Mouse (Mus musculus): ENCODE measurements around the gene Cacna2d2. TPM values are rescaled to one million over a fixed set of nuclear protein-coding genes. Genes with fewer than 3 reads are reported as not detected.

Gene Cacna2d2
- polyA plus RNA-seq, 3 experiments from 2014 or later: 0.19 to 0.44 TPM; not detected in 1

- ATAC-seq: no peak
These were observed 3.7 kb downstream of the Cacna2d2 start for GRCm38 (mm10) chr9:107403116-107403515.

DNA sequence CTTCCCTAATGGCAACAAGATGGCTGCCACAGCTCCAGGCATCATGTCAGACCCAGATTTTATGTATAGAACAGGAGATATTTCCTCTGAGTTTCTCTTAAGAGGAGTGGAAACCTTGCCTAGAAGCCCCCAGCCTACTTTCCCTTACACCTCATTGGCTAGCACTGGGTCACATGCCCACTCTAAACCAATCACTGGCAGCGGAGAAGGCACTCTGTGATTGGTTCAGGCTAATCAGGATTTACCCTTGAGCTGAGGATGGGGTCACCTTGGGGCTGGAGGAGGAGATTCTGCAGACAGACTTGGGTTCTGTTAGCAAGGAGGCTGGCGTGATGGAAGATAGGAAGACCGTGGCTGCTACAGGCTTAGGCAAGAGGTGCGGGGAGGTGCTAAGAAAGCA is 10.0 kb downstream of the Cacna2d2 start:
- ATAC-seq: no peak

DNA sequence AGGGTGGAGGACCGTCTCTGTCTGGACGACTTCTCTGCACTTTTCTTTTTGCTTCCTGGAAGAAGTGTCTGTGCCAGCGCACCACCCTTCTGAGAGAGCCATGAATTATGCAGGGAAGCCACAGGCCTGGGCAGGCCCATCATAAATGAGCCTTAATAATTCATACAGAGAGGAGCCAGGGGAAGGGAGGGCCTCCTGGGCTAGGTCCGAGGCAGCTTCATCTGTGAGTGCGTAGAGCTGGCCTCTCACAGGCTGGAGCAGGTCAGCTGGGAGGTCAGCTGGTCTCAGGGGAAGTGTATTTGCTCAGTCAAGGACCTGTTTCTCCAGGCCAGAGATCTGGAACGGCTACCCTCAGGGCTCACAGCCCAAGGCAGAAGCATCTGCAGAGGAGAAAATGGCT is 17.7 kb downstream of the Cacna2d2 start:
- ATAC-seq: no peak

- no peak for ATAC-seq
These were observed 20.3 kb downstream of the Cacna2d2 start for GRCm38 (mm10) chr9:107419491-107420244.

DNA sequence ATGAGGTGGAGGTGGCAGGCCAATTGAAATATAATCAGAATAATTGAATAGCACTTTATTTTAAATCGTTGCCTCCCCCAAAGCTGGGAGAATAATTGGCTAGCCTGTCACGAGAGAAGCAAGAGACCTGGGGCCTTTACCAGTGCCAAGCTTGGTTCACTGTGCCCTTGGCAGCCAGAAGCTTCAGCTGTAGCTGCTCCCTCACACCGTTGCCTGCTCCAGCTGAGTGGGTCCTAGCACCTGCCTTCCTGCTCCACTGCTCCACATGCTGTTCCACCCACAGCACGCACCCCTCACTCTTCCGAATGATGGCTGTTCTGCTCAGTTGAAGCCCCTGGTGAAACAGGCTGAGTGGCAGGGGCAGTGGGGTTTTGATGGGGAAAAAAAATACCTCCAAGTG is 21.5 kb downstream of the Cacna2d2 start:
- no peak for ATAC-seq

GRCm38 (mm10) chr9:107422878-107423277 is 23.5 kb downstream of the Cacna2d2 start:
- no peak for ATAC-seq

DNA sequence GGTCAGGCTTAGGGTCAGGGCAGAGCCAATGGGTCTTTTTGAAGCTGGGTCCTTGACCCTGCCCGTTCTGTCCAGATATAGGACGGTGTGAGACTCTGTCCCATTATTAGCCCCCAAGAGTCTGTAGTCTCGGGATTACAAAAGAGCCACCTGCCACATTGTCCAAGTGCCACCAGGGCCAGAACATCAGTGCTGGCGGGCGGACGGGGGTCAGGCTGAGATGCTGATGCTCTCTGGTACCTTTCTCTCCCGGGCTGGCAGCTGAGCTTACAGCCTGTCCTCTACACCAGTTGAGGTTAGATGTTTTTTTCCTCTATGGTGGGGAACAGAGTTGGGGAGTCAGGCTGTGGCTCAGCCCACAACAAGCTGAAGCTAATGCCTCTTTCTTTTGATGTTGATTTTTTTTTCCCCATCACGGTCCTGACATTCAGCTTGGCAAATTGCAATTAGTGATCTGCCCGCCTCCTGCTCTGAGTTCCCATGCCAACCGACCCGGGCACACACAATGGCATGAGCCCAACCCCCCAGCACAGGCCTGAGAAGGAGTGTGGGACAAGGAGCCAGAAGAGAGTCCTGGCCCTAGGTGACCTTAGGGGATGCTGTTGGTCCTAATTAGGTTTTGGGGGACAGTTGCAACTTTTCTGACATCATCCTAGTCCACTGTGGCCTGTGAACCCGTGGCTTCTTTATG is 25.2 kb downstream of the Cacna2d2 start:
- no peak for ATAC-seq

DNA sequence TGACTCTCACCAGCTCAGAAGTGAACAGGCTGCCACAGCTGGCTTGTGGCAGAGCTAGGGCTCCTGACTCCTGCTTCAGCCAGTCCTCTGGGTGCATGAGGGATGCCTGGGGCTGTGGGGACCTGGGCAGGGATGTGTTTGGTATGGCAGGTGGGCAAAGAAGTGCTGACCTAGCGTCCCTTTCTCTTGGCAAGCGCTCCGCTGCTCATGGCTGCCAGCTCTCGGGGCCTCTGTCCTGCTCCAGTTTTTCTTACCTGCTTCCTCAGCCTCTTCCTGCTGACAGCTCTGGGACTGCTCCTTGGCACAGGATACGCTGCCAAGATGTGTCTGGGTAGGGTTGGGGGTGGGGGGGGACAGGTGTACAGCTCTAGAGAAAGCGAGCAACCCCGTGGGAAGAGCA is 28.5 kb downstream of the Cacna2d2 start:
- ATAC-seq: no peak

GRCm38 (mm10) chr9:107428451-107429186 is 29.2 kb downstream of the Cacna2d2 start:
- ATAC-seq: no peak

DNA sequence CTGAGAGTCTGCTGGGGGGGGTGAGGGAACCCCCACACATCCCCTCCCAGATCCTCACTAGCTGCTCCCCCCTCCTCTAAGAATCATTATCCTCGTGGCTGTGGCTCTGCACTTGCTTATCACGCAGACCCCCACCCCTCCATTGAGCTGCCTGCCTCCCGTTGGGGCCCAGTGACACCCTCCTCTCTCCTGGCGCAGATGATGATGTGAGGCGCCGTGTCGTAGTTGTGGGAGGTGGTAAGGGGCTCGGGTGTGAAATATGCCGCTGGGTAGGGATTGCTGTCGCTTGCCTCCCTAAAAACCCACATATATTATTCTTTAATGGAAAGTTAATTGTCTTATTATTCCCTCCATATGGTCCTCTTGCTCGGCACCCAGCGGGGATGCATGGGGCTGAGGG is 31.0 kb downstream of the Cacna2d2 start:
- no peak for ATAC-seq

GRCm38 (mm10) chr9:107432546-107432945 is 33.1 kb downstream of the Cacna2d2 start:
- ATAC-seq: no peak

- ATAC-seq: no peak
These were observed 35.4 kb downstream of the Cacna2d2 start for GRCm38 (mm10) chr9:107434851-107435250.

DNA sequence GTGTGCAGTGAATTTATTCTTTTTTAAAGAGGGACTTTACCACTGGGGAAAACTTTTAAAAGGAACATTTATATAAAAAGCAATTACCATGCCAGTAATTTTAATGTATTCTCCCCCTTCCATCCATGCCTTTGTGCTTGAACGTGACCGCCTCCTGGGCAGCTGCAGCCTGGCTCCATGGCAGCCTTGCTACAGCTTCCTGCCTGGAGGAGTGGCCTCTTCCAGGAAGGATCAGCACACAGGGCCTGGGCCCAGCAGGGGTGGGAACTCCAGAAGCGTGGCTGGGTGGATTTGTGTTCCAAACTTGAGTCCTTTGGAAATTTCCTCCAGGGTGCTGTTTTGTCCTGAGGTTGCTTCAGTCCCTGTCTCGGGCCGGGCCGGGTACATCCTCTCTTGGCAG is 35.9 kb downstream of the Cacna2d2 start:
- ATAC-seq: no peak

GRCm38 (mm10) chr9:107442891-107443290 is 43.5 kb downstream of the Cacna2d2 start:
- no peak for ATAC-seq

DNA sequence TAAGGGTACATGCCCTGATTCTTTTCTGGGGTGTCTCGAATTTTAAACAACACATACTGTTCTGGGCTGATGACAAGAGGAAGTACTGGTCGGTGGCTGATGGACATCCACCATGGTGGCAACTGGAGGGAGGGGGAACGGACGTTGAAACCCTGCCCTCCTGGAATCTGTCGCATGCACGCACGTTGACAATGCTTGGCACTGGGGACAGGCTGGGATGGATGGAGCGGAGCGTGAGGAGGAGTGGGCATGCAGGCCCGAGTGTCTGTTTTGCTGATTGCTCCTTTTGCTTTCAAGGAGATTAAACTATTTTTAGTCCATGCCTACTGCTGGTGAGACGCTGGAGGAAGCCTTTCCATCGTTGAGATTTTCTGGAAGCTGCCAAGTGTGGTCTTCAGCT is 43.9 kb downstream of the Cacna2d2 start:
- no peak for ATAC-seq

- no peak for ATAC-seq
These were observed 45.6 kb downstream of the Cacna2d2 start for GRCm38 (mm10) chr9:107445011-107445471.

GRCm38 (mm10) chr9:107448805-107449517 is 49.5 kb downstream of the Cacna2d2 start:
- no peak for ATAC-seq

DNA sequence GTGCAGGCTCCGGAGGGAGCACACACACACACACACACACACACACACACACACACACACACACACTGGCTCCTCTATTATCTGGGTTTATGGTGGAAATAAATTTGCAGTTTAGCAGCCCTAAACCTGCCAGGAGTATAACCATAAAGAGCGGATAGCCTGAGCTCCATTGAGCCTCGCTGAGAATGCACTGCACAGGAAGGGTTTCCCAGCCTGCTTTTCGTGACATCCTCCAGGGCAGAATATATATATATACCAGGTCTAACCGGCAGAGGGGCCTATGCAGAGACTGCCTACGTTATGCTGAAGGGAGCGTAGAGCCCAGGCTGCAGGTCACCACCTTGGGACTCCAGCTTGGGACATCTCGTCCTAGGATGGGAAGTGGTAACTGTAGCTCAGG is 52.0 kb downstream of the Cacna2d2 start:
- ATAC-seq: no peak

- ATAC-seq: no peak
These were observed 52.6 kb downstream of the Cacna2d2 start for GRCm38 (mm10) chr9:107451891-107452521.

GRCm38 (mm10) chr9:107452552-107452951 is 53.1 kb downstream of the Cacna2d2 start:
- no peak for ATAC-seq

DNA sequence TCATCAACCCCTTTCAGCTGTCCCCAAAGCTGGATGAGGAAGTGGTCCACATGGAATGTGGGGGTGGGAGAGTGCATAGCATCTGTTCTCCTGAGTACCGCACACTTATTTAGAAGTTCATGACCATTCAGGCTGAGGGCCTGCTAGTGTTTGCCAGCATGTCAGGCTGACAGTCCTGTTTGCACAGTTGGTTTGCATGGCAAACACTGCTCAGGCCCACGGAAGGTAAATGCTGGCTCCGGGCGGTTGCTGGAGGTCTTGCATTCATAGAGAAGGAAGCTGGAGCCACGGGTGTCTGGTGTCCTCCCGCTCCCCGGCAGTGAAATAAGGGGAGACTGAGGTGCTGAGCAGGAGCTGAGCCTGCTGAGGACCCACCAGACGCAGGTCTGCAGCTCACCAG is 53.7 kb downstream of the Cacna2d2 start:
- no peak for ATAC-seq

DNA sequence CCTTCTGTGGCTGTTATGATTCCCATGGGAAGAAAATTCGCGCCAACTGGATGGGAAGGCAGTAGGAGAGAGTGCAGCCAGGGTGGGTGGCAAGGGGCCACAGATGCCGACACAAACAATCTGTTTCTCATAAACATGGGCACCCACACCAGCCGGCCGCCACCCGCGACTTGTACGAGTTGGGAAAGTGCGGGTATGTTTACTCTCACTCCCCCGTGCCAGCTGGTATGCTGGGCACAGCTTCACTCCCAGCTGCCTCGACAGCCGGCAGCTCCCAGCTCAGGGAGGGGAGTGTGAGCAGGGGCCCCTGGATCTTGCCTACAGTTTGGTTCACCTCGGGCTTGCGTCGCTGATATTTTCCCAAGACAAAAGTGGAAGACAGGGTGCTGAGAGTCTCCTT is 57.3 kb downstream of the Cacna2d2 start:
- no peak for ATAC-seq
